ENCODE assay signal across 9 mouse cellular contexts in genomic region chr5:136703751-136704150, GRCm38 (mm10). TPM values are rescaled to one million over a fixed set of nuclear protein-coding genes. Genes with fewer than 3 reads are reported as not detected.
DNase-seq lines count a peak whose midpoint lies in the region; ATAC-seq and TF ChIP-seq lines count a peak whose summit lies in the region.
"Had no signal": no experiment of that assay in that cellular context is flagged by ENCODE, and none has a peak within 500 bp of the region (broad histone marks: within the 10 kb centered on the region; RNA-seq: fewer than 3 reads in every experiment).

No protein-coding gene starts in this region.

- no peak overlapping the region for H3K27ac ChIP-seq in forebrain, embryonic 14.5 days (ENCODE audit: low read depth, low read length)
- H3K27ac ChIP-seq in forebrain, embryonic 15.5 days (replicated peaks) = no peak overlapping the region
- H3K27ac ChIP-seq in hindbrain, postnatal 0 days = no peak overlapping the region

- no peak overlapping the region for H3K4me3 ChIP-seq in forebrain, embryonic 14.5 days (ENCODE audit: low read depth, low read length)
- H3K4me3 ChIP-seq in forebrain, embryonic 15.5 days = no peak overlapping the region
- H3K4me3 ChIP-seq in hindbrain, postnatal 0 days (ENCODE audit: low read length) = no peak overlapping the region
- H3K4me3 ChIP-seq: limb, embryonic 15.5 days had no signal

- WGBS in forebrain, embryonic 14.5 days = 43% methylated on average over 3 of the region's 3 CpGs
- WGBS in forebrain, embryonic 15.5 days = 43% methylated on average over 3 of the region's 3 CpGs
- 47% methylated on average over 3 of the region's 3 CpGs for WGBS in hindbrain, postnatal 0 days

- H3K36me3 ChIP-seq in forebrain, embryonic 14.5 days (ENCODE audit: control insufficient read depth, insufficient read depth, low read length) = no peaks in the 10 kb centered on the region
- no peaks in the 10 kb centered on the region for H3K36me3 ChIP-seq in forebrain, embryonic 15.5 days
- H3K36me3 ChIP-seq in hindbrain, postnatal 0 days (ENCODE audit: insufficient read depth, low read length) = no peaks in the 10 kb centered on the region
- H3K36me3 ChIP-seq: limb, embryonic 15.5 days had no signal

- H3K4me1 ChIP-seq in forebrain, embryonic 14.5 days (ENCODE audit: control insufficient read depth, insufficient read depth, low read length) = no peaks in the 10 kb centered on the region
- H3K4me1 ChIP-seq in forebrain, embryonic 15.5 days = no peaks in the 10 kb centered on the region
- H3K4me1 ChIP-seq in hindbrain, postnatal 0 days (ENCODE audit: insufficient read depth, low read length) = no peaks in the 10 kb centered on the region

- H3K4me2 ChIP-seq in forebrain, embryonic 14.5 days (ENCODE audit: low read length) = no peak overlapping the region
- no peak overlapping the region for H3K4me2 ChIP-seq in forebrain, embryonic 15.5 days (replicated peaks)
- H3K4me2 ChIP-seq in hindbrain, postnatal 0 days (ENCODE audit: low read depth, low read length) = no peak overlapping the region
- H3K4me2 ChIP-seq: limb, embryonic 15.5 days had no signal

- no peaks in the 10 kb centered on the region for H3K27me3 ChIP-seq in forebrain, embryonic 14.5 days (replicated peaks; ENCODE audit: control insufficient read depth, insufficient read depth, low read length)
- H3K27me3 ChIP-seq in forebrain, embryonic 15.5 days = no peaks in the 10 kb centered on the region
- H3K27me3 ChIP-seq in hindbrain, postnatal 0 days (ENCODE audit: insufficient read depth, low read length) = no peaks in the 10 kb centered on the region

- H3K9ac ChIP-seq in forebrain, embryonic 14.5 days (ENCODE audit: low read length) = no peak overlapping the region
- H3K9ac ChIP-seq in forebrain, embryonic 15.5 days (replicated peaks) = no peak overlapping the region
- H3K9ac ChIP-seq in hindbrain, postnatal 0 days (replicated peaks; ENCODE audit: low read length) = no peak overlapping the region
- H3K9ac ChIP-seq: limb, embryonic 15.5 days had no signal

- peak; percentile 78 for TF ChIP-seq CTCF in hindbrain, postnatal 0 days (IDR thresholded peaks at IDR 0.05; ENCODE audit: low read depth)

- peak; percentile 54 for DNase-seq in forebrain, embryonic 14.5 days (ENCODE audit: low spot score)
- DNase-seq in adrenal gland, adult 2 months = peak; percentile 74
- peak; percentile 69 for DNase-seq in embryo, embryonic 11 days
- DNase-seq in hindbrain, postnatal 0 days (ENCODE audit: low spot score) = peak; percentile 60
- peak; percentile 31 to 54 for DNase-seq in layer of hippocampus, postnatal 36 days
- peak; percentile 64 to 92 for DNase-seq in spleen, postnatal 4 days (ENCODE audit: low spot score in 2 of 2)

- ATAC-seq in forebrain, embryonic 14.5 days = no peak
- ATAC-seq in forebrain, embryonic 15.5 days (replicated peaks) = no peak
- no peak; the same call in 1 of the 2 replicates for ATAC-seq in hindbrain, postnatal 0 days
- ATAC-seq in monocyte, adult 5-6 weeks (replicated peaks; ENCODE audit: insufficient number of reproducible peaks, low FRiP score, low TSS enrichment, poor library complexity, severe bottlenecking) = peak; percentile 74

- H3K9me3 ChIP-seq in forebrain, embryonic 14.5 days (replicated peaks; ENCODE audit: control insufficient read depth, low read length) = no peaks in the 10 kb centered on the region; the same call in 1 of the 2 replicates
- H3K9me3 ChIP-seq in forebrain, embryonic 15.5 days = no peaks in the 10 kb centered on the region
- H3K9me3 ChIP-seq in hindbrain, postnatal 0 days (ENCODE audit: low read length) = no peaks in the 10 kb centered on the region
- H3K9me3 ChIP-seq: limb, embryonic 15.5 days had no signal

RNA-seq across cellular contexts. Expression of gene Myl10, which starts 10.8 kb away (rescaled TPM):
- polyA plus RNA-seq in forebrain, embryonic 14.5 days (2014; fragmentation: Nextera tagmentation; extraction: Ambion mirVana) = not detected in 2 replicates
- not detected in 2 replicates for polyA plus RNA-seq in forebrain, embryonic 15.5 days (2015; fragmentation: Nextera tagmentation; extraction: Ambion mirVana)
- not detected for total RNA-seq in adrenal gland, adult 2 months (2021)
- not detected in 2 replicates for polyA plus RNA-seq in adrenal gland, adult 2 months (2012; rRNA removed)
- total RNA-seq in hindbrain, postnatal 0 days (2014; rRNA removed) = not detected in 2 replicates
- not detected in 2 replicates for polyA plus RNA-seq in hindbrain, postnatal 0 days (2015; fragmentation: Nextera tagmentation; extraction: Ambion mirVana)
- total RNA-seq in layer of hippocampus, postnatal 36 days (2021) = not detected
- total RNA-seq in monocyte, adult 5-6 weeks (2017) = not detected in 3 replicates
